29 mouse cellular contexts compared by ENCODE assay signal in the genomic region with DNA sequence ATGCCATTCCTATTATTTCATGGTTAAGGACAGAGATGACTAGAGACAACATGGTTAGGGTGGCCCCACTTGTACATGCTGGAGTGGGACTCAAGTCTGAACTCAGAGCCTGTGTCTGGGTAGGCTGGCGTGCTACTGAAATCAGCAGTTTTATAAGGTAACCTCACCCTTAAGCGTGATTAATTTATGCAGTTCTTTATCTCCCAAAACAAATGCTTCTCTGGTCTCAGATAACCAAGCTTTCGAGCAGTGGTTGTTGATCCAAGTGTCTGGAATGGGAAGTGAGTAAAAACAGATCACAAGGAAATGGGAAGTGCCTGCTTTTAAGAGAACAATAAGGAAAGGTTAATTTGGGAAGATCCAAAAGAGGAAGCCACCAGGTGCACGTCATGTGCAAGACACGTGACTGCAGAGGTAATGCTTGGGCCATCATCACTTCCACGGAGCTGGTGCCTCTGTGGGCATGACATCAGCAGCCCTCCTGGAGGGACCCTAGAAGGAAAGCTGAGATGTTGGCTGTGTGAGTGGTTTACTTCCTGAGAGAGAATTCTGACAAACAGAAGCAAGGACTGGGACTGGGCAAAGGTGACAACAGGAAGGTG. TPM values are rescaled to one million over a fixed set of nuclear protein-coding genes. Genes with fewer than 3 reads are reported as not detected.
DNase-seq lines count a peak whose midpoint lies in the region; ATAC-seq lines count a peak whose summit lies in the region.
"Had no signal": no experiment of that assay in that cellular context is flagged by ENCODE, and none has a peak within 500 bp of the region (broad histone marks: within the 10 kb centered on the region; RNA-seq: fewer than 3 reads in every experiment).

No protein-coding gene starts in this region.

- intact Hi-C loops in left cerebral cortex, postnatal 10 days (cut with DNase I), result no loop called here

- H3K27me3 ChIP-seq in heart, embryonic 16.5 days (ENCODE audit: control insufficient read depth, insufficient read depth, low read length), result no peaks in the 10 kb centered on the region; the same call in 1 of the 2 replicates
- H3K27me3 ChIP-seq in lung, embryonic 16.5 days (ENCODE audit: control insufficient read depth, insufficient read depth, low read depth, low read length), result no peaks in the 10 kb centered on the region
- no peaks in the 10 kb centered on the region for H3K27me3 ChIP-seq in splenic B cell, adult 2 months (ENCODE audit: control insufficient read depth, insufficient read depth, low read length, poor library complexity, severe bottlenecking)
- H3K27me3 ChIP-seq: hindbrain, embryonic 12.5 days; intestine, embryonic 15.5 days had no signal

- DNase-seq in heart, adult 8-10 months (ENCODE audit: low spot score), result no peak
- DNase-seq in lung, postnatal 4 days, result no peak
- DNase-seq in splenic B cell, adult 2 months (ENCODE audit: low read depth, low spot score), result peak; percentile 36
- DNase-seq in frontal cortex, postnatal 36 days (ENCODE audit: low spot score in 2 of 2), result no peak
- DNase-seq in left cerebral cortex, postnatal 10 days (ENCODE audit: extremely low spot score in 1 of 2, low spot score in 2 of 2), result no peak
- DNase-seq: adrenal gland, postnatal 36 days; B cell, adult 2 months; cerebellum, adult 8-10 months; cerebellum, postnatal 25 days; gastrocnemius, postnatal 25 days; heart, postnatal 14 days; kidney, postnatal 4 days; left cerebral cortex, postnatal 4 days; lung, adult 2 months; retina, postnatal 1 day; right cerebral cortex, postnatal 14 days had no signal

- H3K27ac ChIP-seq in heart, embryonic 16.5 days (ENCODE audit: low read length), result no peak overlapping the region
- H3K27ac ChIP-seq in lung, embryonic 16.5 days (ENCODE audit: low read length), result peak overlapping the region; percentile 27; the same call in 1 of the 2 replicates
- H3K27ac ChIP-seq: forebrain, embryonic 13.5 days; hindbrain, embryonic 12.5 days; hindbrain, postnatal 0 days; intestine, embryonic 15.5 days; kidney, embryonic 15.5 days; liver, embryonic 12.5 days; midbrain, embryonic 13.5 days; stomach, embryonic 15.5 days had no signal

- H3K36me3 ChIP-seq in heart, embryonic 16.5 days (ENCODE audit: control insufficient read depth, insufficient read depth), result no peaks in the 10 kb centered on the region
- no peaks in the 10 kb centered on the region for H3K36me3 ChIP-seq in lung, embryonic 16.5 days (ENCODE audit: control insufficient read depth, insufficient read depth, low read length)
- no peaks in the 10 kb centered on the region for H3K36me3 ChIP-seq in splenic B cell, adult 2 months (ENCODE audit: control insufficient read depth, insufficient read depth, low read length, poor library complexity, severe bottlenecking)
- H3K36me3 ChIP-seq: G1E; hindbrain, embryonic 12.5 days; intestine, embryonic 15.5 days; kidney, embryonic 15.5 days; liver, embryonic 12.5 days; midbrain, embryonic 13.5 days; stomach, embryonic 15.5 days had no signal

- no peak overlapping the region for H3K4me3 ChIP-seq in heart, embryonic 16.5 days (ENCODE audit: low read length)
- H3K4me3 ChIP-seq in lung, embryonic 16.5 days (ENCODE audit: low read length), result no peak overlapping the region
- H3K4me3 ChIP-seq: forebrain, embryonic 13.5 days; hindbrain, embryonic 12.5 days; intestine, embryonic 15.5 days; kidney, embryonic 15.5 days; liver, embryonic 12.5 days; midbrain, embryonic 13.5 days; stomach, embryonic 15.5 days had no signal

- H3K4me1 ChIP-seq in heart, embryonic 16.5 days (ENCODE audit: control insufficient read depth, insufficient read depth, low read length), result no peaks in the 10 kb centered on the region
- no peaks in the 10 kb centered on the region for H3K4me1 ChIP-seq in lung, embryonic 16.5 days (replicated peaks; ENCODE audit: control insufficient read depth, insufficient read depth, low read length)
- H3K4me1 ChIP-seq: forebrain, embryonic 13.5 days; hindbrain, embryonic 12.5 days; intestine, embryonic 15.5 days; kidney, embryonic 15.5 days; liver, embryonic 12.5 days; midbrain, embryonic 13.5 days; stomach, embryonic 15.5 days had no signal

- WGBS in heart, embryonic 16.5 days, result 22% methylated on average over 6 of the region's 6 CpGs
- 29% methylated on average over 6 of the region's 6 CpGs for WGBS in lung, embryonic 16.5 days

- H3K9ac ChIP-seq in heart, embryonic 16.5 days (ENCODE audit: low read length), result no peak overlapping the region
- no peak overlapping the region for H3K9ac ChIP-seq in lung, embryonic 16.5 days (ENCODE audit: low read length)
- H3K9ac ChIP-seq: forebrain, embryonic 13.5 days; hindbrain, embryonic 12.5 days; intestine, embryonic 15.5 days; kidney, embryonic 15.5 days; liver, embryonic 12.5 days; midbrain, embryonic 13.5 days; stomach, embryonic 15.5 days had no signal

- peak; percentile 23; the same call in 1 of the 2 replicates for ATAC-seq in heart, embryonic 16.5 days (replicated peaks; ENCODE audit: extremely low read depth, insufficient read depth, low FRiP score)
- ATAC-seq in lung, embryonic 16.5 days (ENCODE audit: low read depth), result no peak
- ATAC-seq in granulocyte monocyte progenitor cell, adult 5-6 weeks (replicated peaks; ENCODE audit: poor library complexity, severe bottlenecking), result peak; percentile 12
- ATAC-seq: forebrain, embryonic 13.5 days; hindbrain, postnatal 0 days; intestine, embryonic 15.5 days; liver, embryonic 12.5 days; midbrain, embryonic 13.5 days had no signal

- no peak overlapping the region for H3K4me2 ChIP-seq in heart, embryonic 16.5 days (ENCODE audit: low read depth, low read length)
- H3K4me2 ChIP-seq in lung, embryonic 16.5 days (ENCODE audit: low read depth, low read length), result no peak overlapping the region
- H3K4me2 ChIP-seq: forebrain, embryonic 13.5 days; hindbrain, embryonic 12.5 days; intestine, embryonic 15.5 days; kidney, embryonic 15.5 days; liver, embryonic 12.5 days; midbrain, embryonic 13.5 days; stomach, embryonic 15.5 days had no signal

- 0 out of 2 replicates have a peak, but pooled peaks cover 3% of the 10 kb centered on the region for H3K9me3 ChIP-seq in heart, embryonic 16.5 days (replicated peaks; ENCODE audit: control insufficient read depth, low read length)
- H3K9me3 ChIP-seq in lung, embryonic 16.5 days (ENCODE audit: control insufficient read depth, low read length), result no peaks in the 10 kb centered on the region
- H3K9me3 ChIP-seq: forebrain, embryonic 13.5 days; hindbrain, embryonic 12.5 days; intestine, embryonic 15.5 days; kidney, embryonic 15.5 days; liver, embryonic 12.5 days; midbrain, embryonic 13.5 days; stomach, embryonic 15.5 days had no signal

RNA-seq across cellular contexts. Expression of a gene that starts 6.4 kb away (rescaled TPM):
- 0.42 and 0.50 TPM in 2 replicates for polyA plus RNA-seq in heart, embryonic 16.5 days (2015; fragmentation: Nextera tagmentation; extraction: Ambion mirVana)
- total RNA-seq in heart, adult 8-10 months (2022), result 10 to 100 TPM in 1 of 4 experiments, 1 to 10 TPM in 3; 2.8 to 15.4 (median 5.2) TPM
- 1.1 and 1.7 TPM in 2 replicates for polyA plus RNA-seq in lung, embryonic 16.5 days (2015; fragmentation: Nextera tagmentation; extraction: Ambion mirVana)
- not detected in 2 replicates for total RNA-seq in granulocyte monocyte progenitor cell, adult 5-6 weeks (2014; fragmentation: Nextera tagmentation)
- total RNA-seq in granulocyte monocyte progenitor cell, adult 5-6 weeks (2017), result not detected in 2 replicates
- total RNA-seq in left cerebral cortex, postnatal 10 days (2021), result 10 to 100 TPM; 10.1 to 10.6 TPM
- total RNA-seq: G1E; megakaryocyte-erythroid progenitor cell, adult 5-6 weeks had no signal
- polyA plus RNA-seq: G1E had no signal

RNA-seq across cellular contexts. Expression of a gene that starts 19.1 kb away (rescaled TPM):
- 14.1 TPM in 2 replicates for polyA plus RNA-seq in heart, embryonic 16.5 days (2015; fragmentation: Nextera tagmentation; extraction: Ambion mirVana)
- total RNA-seq in heart, adult 8-10 months (2022), result 10 to 100 TPM; 12.1 to 18.7 (median 18.6) TPM
- polyA plus RNA-seq in lung, embryonic 16.5 days (2015; fragmentation: Nextera tagmentation; extraction: Ambion mirVana), result 14.6 and 17.8 TPM in 2 replicates
- total RNA-seq in granulocyte monocyte progenitor cell, adult 5-6 weeks (2014; fragmentation: Nextera tagmentation), result not detected in 2 replicates
- not detected in 2 replicates for total RNA-seq in granulocyte monocyte progenitor cell, adult 5-6 weeks (2017)
- 1 to 10 TPM; 5.5 to 6.7 TPM for total RNA-seq in left cerebral cortex, postnatal 10 days (2021)
- total RNA-seq: megakaryocyte-erythroid progenitor cell, adult 5-6 weeks had no signal

RNA-seq across cellular contexts. Expression of a gene that starts 56.1 kb away (rescaled TPM):
- polyA plus RNA-seq in heart, embryonic 16.5 days (2015; fragmentation: Nextera tagmentation; extraction: Ambion mirVana), result 13.3 and 13.6 TPM in 2 replicates
- total RNA-seq in heart, adult 8-10 months (2022), result 10 to 100 TPM; 12.5 to 14.0 (median 13.6) TPM
- polyA plus RNA-seq in lung, embryonic 16.5 days (2015; fragmentation: Nextera tagmentation; extraction: Ambion mirVana), result 18.8 and 19.5 TPM in 2 replicates
- total RNA-seq in granulocyte monocyte progenitor cell, adult 5-6 weeks (2014; fragmentation: Nextera tagmentation), result 11.3 and 14.8 TPM in 2 replicates
- total RNA-seq in granulocyte monocyte progenitor cell, adult 5-6 weeks (2017), result 17.2 and 21.1 TPM in 2 replicates
- 10 to 100 TPM; 33.7 to 33.8 TPM for total RNA-seq in left cerebral cortex, postnatal 10 days (2021)

Comparison
In these comparisons a context has a peak if more than half of its experiments do, and no peak if none do; other contexts are left out.
1. RNA of a gene that starts 19.1 kb away (total RNA-seq): 12.1 to 18.7 TPM in heart, adult 8-10 months and 5.5 to 6.7 TPM in left cerebral cortex, postnatal 10 days; not detected in granulocyte monocyte progenitor cell, adult 5-6 weeks; every median in the first group is over 4 times any median in the second.